Mouse (Mus musculus): ENCODE results near the gene Camta1. TPM values are rescaled to one million over a fixed set of nuclear protein-coding genes. Genes with fewer than 3 reads are reported as not detected.
A peak's percentile ranks its signal among the peaks of the same experiment; 100 is the strongest.

Gene Camta1
- total RNA-seq, 4 experiments from 2014 or later, result 236 to 299 (median 267) TPM

DNA sequence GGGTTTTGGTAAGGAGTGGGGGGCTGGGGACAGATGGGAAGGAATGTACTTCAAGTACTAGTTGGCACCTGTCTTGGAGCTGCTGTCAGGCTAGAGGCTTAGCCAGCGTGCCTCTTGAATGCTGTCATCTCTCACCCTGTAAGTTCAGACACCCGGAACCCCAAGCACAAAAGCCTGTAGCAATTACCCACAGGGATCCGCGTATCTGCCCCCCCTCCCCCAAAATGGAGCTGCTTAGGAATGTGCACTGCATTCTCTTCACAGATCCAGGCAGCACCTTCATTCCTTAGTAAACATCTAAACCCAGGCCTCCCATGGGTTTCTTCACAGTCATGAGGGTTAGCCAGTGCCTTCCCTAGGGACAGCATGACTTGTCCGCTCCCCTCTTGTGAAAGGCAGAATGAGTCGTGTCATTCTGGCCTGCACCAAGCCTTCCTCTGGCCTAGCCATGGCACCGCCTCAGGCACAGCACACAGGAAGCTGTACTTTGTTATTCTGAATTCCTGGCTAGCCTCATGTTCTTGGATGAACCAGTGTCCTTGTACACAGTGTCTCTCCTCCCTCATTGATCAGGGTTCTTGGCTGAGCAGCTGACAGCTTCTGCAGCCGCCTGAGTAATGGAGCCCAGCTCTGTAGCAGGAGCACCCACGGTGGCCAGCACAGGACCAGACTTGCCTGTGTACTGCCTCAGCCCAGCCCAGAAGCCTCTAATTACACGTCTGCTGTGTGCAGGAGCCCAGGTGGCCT is 990.1 kb downstream of the Camta1 start:
- DNase-seq (ENCODE audit: low spot score in 2 of 2), result peak in 1 of 2 experiments; percentile 39

GRCm38 (mm10) chr4:150870963-150871391 is 990.7 kb downstream of the Camta1 start:
- no peak for DNase-seq (ENCODE audit: low spot score in 2 of 2)

GRCm38 (mm10) chr4:150869276-150870197 is 992.1 kb downstream of the Camta1 start:
- DNase-seq (ENCODE audit: low spot score in 2 of 2), result no peak

DNA sequence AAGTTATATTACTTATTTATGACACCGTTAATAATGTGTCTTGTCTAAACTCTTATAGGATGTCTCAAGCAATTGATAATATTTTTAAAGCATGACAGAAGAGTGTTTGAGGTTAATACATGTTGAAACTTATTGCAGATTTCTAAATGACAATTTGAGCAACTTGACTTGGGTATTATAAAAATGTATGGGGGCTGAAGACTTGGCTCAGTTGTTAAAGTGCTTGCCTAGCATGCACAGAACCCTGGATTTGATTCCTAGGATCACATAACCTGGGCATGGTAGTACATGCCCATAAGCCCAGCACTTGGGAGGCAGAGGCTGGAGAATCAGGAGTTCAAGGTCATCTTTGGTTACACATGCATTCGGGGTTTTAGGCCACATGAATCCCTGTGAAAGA is 992.8 kb downstream of the Camta1 start:
- no peak for DNase-seq (ENCODE audit: low spot score in 2 of 2)

DNA sequence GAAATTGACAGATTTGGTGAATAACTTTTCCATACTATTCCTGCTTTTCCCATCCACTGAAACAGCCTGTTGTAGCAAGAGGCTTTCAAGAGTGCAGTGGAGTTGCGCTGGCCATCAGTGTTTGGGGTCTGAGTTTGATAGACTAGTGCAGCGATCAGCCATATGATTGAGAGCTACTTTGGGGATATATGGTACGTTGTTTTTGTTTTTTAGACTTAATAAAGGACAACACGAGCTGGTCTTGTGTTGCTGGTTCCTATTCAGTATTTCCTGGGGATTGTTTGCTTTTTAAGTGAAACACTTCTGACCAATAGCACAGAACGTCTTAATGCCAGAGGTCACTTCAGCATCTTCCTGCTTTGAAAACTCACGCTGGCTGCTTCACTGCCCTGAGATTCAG is 993.5 kb downstream of the Camta1 start:
- DNase-seq (ENCODE audit: low spot score in 2 of 2), result no peak

Other genes starting within 250 kb of the Camta1 start
- 10 to 100 TPM; 61.3 to 76.2 (median 66.3) TPM for gene Dnajc11, start 71.8 kb upstream of the Camta1 start, total RNA-seq (2022)
- 10 to 100 TPM; 22.0 to 32.0 (median 30.5) TPM for gene Thap3, start 127.1 kb upstream of the Camta1 start, total RNA-seq (2022)
- 10 to 100 TPM; 11.2 to 17.0 (median 13.4) TPM for gene Phf13, start 134.4 kb upstream of the Camta1 start, total RNA-seq (2022)
- 10 to 100 TPM; 19.3 to 24.2 (median 22.0) TPM for gene Klhl21, start 146.9 kb upstream of the Camta1 start, total RNA-seq (2022)
- gene Zbtb48, start 165.8 kb upstream of the Camta1 start, total RNA-seq (2022), result 10 to 100 TPM; 13.8 to 17.6 (median 15.8) TPM
- gene Tas1r1, start 176.7 kb upstream of the Camta1 start, total RNA-seq (2022), result 1 to 10 TPM in 1 of 4 experiments, under 1 TPM in 3; 0.72 to 1.1 (median 0.77) TPM
- 10 to 100 TPM; 18.3 to 21.0 (median 19.9) TPM for gene Nol9, start 177.4 kb upstream of the Camta1 start, total RNA-seq (2022)
- 100 to 1,000 TPM; 123 to 164 (median 145) TPM for gene Plekhg5, start 210.6 kb upstream of the Camta1 start, total RNA-seq (2022)